Mouse (Mus musculus) thymus, postnatal 25 days (tissue): ENCODE measurements at regions not wholly inside any gene's neighbourhood (a gene's known extent, or its start where the extent isn't known, plus 50 kb on each side); places are given as distances from the start of the nearest gene placed in this dataset.

ENCODE experiments used
- DNase-seq: peaks from one replicate; pipeline ENCODE4 v3.0.0; 2022

GRCm38 (mm10) chr1:121051496-121052119, 280.8 kb downstream of the Insig2 start:
- DNase-seq, result no peak

- no peak for DNase-seq
Observed at GRCm38 (mm10) chr1:121052120-121052501, 280.3 kb downstream of the Insig2 start.

- no peak for DNase-seq
Observed at GRCm38 (mm10) chr1:121053692-121054091, 278.7 kb downstream of the Insig2 start.

GRCm38 (mm10) chr1:121074569-121074968, 257.8 kb downstream of the Insig2 start:
- DNase-seq, result no peak

- no peak for DNase-seq
Observed at GRCm38 (mm10) chr1:121082839-121083238, 249.6 kb downstream of the Insig2 start.

- DNase-seq, result no peak
Observed at GRCm38 (mm10) chr1:121085101-121085727, 247.2 kb downstream of the Insig2 start.

GRCm38 (mm10) chr1:121087124-121087887, 245.1 kb downstream of the Insig2 start:
- no peak for DNase-seq

- DNase-seq, result no peak
Observed at GRCm38 (mm10) chr1:121090628-121091027, 241.8 kb downstream of the Insig2 start.

GRCm38 (mm10) chr1:121092870-121093269, 239.5 kb downstream of the Insig2 start:
- DNase-seq, result no peak

- DNase-seq, result no peak
Observed at GRCm38 (mm10) chr1:121096551-121097550, 235.5 kb downstream of the Insig2 start.

GRCm38 (mm10) chr1:121111776-121112344, 220.5 kb downstream of the Insig2 start:
- DNase-seq, result no peak

- DNase-seq, result no peak
Observed at GRCm38 (mm10) chr1:121112464-121112863, 219.9 kb downstream of the Insig2 start.

GRCm38 (mm10) chr1:121116626-121117025, 215.8 kb downstream of the Insig2 start:
- DNase-seq, result no peak

GRCm38 (mm10) chr1:121123436-121123835, 209.0 kb downstream of the Insig2 start:
- DNase-seq, result no peak

GRCm38 (mm10) chr1:121136284-121136683, 196.1 kb downstream of the Insig2 start:
- no peak for DNase-seq

- DNase-seq, result no peak
Observed at GRCm38 (mm10) chr1:121136846-121137245, 195.5 kb downstream of the Insig2 start.

GRCm38 (mm10) chr1:121144981-121145380, 187.4 kb downstream of the Insig2 start:
- DNase-seq, result no peak

- DNase-seq, result no peak
Observed at GRCm38 (mm10) chr1:121153476-121153875, 178.9 kb downstream of the Insig2 start.

GRCm38 (mm10) chr1:121154616-121155015, 177.8 kb downstream of the Insig2 start:
- no peak for DNase-seq

- DNase-seq, result no peak
Observed at GRCm38 (mm10) chr1:121168651-121169050, 163.7 kb downstream of the Insig2 start.

- DNase-seq, result no peak
Observed at GRCm38 (mm10) chr1:121176541-121176940, 155.8 kb downstream of the Insig2 start.

- DNase-seq, result no peak
Observed at GRCm38 (mm10) chr1:121177136-121177907, 155.1 kb downstream of the Insig2 start.
